Mouse (Mus musculus): ENCODE data around the gene C1rl.
"Not testable (repeated sequence)": the region's sequence is repeated elsewhere in the genome, so short reads cannot be mapped to it uniquely, and the experiment has no call there.

The C1rl gene

GRCm38 (mm10) chr6:124505028-124505427, 12.1 kb downstream of the C1rl start:
- peak; percentile 46 for DNase-seq (ENCODE audit: low spot score)

GRCm38 (mm10) chr6:124506991-124507390, 14.1 kb downstream of the C1rl start:
- DNase-seq (ENCODE audit: low spot score): no peak

- no peak for DNase-seq (ENCODE audit: low spot score)
Measured at GRCm38 (mm10) chr6:124508292-124508691, 15.4 kb downstream of the C1rl start.

- not testable (repeated sequence) for DNase-seq (ENCODE audit: low spot score)
Measured at GRCm38 (mm10) chr6:124509192-124509591, 16.3 kb downstream of the C1rl start.

GRCm38 (mm10) chr6:124511936-124512335, 19.0 kb downstream of the C1rl start:
- DNase-seq (ENCODE audit: low spot score): no peak

GRCm38 (mm10) chr6:124512355-124512836, 19.5 kb downstream of the C1rl start, which contains the start of gene C1ra:
Gene C1ra, plus strand, starts transcription at chr6:124512405.
- DNase-seq (ENCODE audit: low spot score): peak; percentile 67

- DNase-seq (ENCODE audit: low spot score): not testable (repeated sequence)
Measured at GRCm38 (mm10) chr6:124517733-124518132, 24.8 kb downstream of the C1rl start.

- not testable (repeated sequence) for DNase-seq (ENCODE audit: low spot score)
Measured at GRCm38 (mm10) chr6:124522082-124522481, 29.2 kb downstream of the C1rl start.

- no peak for DNase-seq (ENCODE audit: low spot score)
Measured at GRCm38 (mm10) chr6:124527881-124528280, 35.0 kb downstream of the C1rl start.

- DNase-seq (ENCODE audit: low spot score): no peak
Measured at GRCm38 (mm10) chr6:124531077-124531476, 38.2 kb downstream of the C1rl start.

GRCm38 (mm10) chr6:124536125-124536829, 43.4 kb downstream of the C1rl start:
- DNase-seq (ENCODE audit: low spot score): not testable (repeated sequence)

- DNase-seq (ENCODE audit: low spot score): not testable (repeated sequence)
Measured at GRCm38 (mm10) chr6:124541176-124541575, 48.3 kb downstream of the C1rl start.

GRCm38 (mm10) chr6:124542284-124542683, 49.4 kb downstream of the C1rl start, which contains the start of gene C1s1:
Gene C1s1, minus strand, starts transcription at chr6:124542359.
- peak; percentile 75 for DNase-seq (ENCODE audit: low spot score)

GRCm38 (mm10) chr6:124544466-124544865, 51.6 kb downstream of the C1rl start:
- no peak for DNase-seq (ENCODE audit: low spot score)

- no peak for DNase-seq (ENCODE audit: low spot score)
Measured at GRCm38 (mm10) chr6:124545425-124545824, 52.5 kb downstream of the C1rl start.

GRCm38 (mm10) chr6:124547979-124548378, 55.1 kb downstream of the C1rl start:
- DNase-seq (ENCODE audit: low spot score): not testable (repeated sequence)

GRCm38 (mm10) chr6:124549023-124549550, 56.2 kb downstream of the C1rl start:
- no peak for DNase-seq (ENCODE audit: low spot score)

GRCm38 (mm10) chr6:124552766-124553165, 59.9 kb downstream of the C1rl start:
- DNase-seq (ENCODE audit: low spot score): no peak

GRCm38 (mm10) chr6:124555956-124556355, 63.0 kb downstream of the C1rl start:
- not testable (repeated sequence) for DNase-seq (ENCODE audit: low spot score)

Measured in lung, postnatal 25 days (tissue).